ENCODE assay signal across 7 mouse cellular contexts in the genomic region with DNA sequence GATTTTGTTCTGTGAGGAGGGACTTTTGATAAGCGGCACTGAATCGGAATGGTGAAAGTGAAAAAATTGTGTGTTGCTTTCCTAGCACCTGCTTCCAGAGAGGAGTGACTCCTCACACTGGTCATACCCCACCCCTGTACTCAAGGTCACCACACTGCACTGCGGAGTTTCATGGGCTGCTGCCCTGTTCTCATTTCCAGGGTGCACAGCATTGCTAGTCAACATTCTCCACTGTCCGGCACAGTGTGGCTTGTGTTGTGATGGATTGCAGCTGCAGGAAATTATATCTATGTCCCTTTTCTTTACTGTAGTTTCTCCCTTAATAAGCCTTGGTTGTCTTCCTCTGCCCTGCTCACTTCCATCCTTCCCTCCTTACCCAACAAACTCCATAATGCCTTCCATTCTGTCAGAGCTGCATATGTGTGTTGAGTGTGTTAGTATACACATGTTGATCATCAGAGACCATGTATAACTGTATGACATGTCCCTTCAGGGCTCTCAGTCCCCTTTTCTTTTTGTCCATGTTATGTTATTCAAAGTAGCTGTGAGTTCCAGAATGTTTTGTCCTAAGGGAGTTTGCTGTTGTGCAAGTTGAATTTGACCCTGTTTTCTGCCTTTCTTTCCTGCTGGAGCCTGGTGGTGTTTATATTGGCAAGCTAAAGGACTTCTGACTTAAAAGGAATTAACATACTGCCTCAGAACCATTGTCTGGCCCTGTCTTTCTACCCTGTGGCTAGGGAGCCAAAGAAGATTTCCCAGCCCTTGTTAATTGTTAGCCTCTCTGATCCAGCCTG. TPM values are rescaled to one million over a fixed set of nuclear protein-coding genes. Genes with fewer than 3 reads are reported as not detected.
DNase-seq lines count a peak whose midpoint lies in the region; ATAC-seq and TF ChIP-seq lines count a peak whose summit lies in the region.

No protein-coding gene starts in this region.

- peak overlapping the region; percentile 68 for H3K27ac ChIP-seq in hindbrain, embryonic 13.5 days
- peak overlapping the region; percentile 83 for H3K27ac ChIP-seq in liver, postnatal 0 days (ENCODE audit: low read depth)

- no peaks in the 10 kb centered on the region for H3K9me3 ChIP-seq in hindbrain, embryonic 13.5 days
- H3K9me3 ChIP-seq in liver, postnatal 0 days (ENCODE audit: low read length): no peaks in the 10 kb centered on the region

- H3K36me3 ChIP-seq in hindbrain, embryonic 13.5 days: no peaks in the 10 kb centered on the region
- no peaks in the 10 kb centered on the region for H3K36me3 ChIP-seq in liver, postnatal 0 days (replicated peaks; ENCODE audit: insufficient read depth, low read length)

- no peak overlapping the region for H3K9ac ChIP-seq in hindbrain, embryonic 13.5 days
- H3K9ac ChIP-seq in liver, postnatal 0 days (replicated peaks): no peak overlapping the region

- H3K4me3 ChIP-seq in hindbrain, embryonic 13.5 days: no peak overlapping the region
- no peak overlapping the region for H3K4me3 ChIP-seq in liver, postnatal 0 days (ENCODE audit: low read depth, low read length)

- peak; percentile 82 for DNase-seq in Muller cell, postnatal 12 days (ENCODE audit: inconsistent ontology term)
- peak; percentile 84 for DNase-seq in adipocyte (ENCODE audit: low spot score)
- no peak for DNase-seq in liver, postnatal 0 days
- DNase-seq in thymus, postnatal 36 days: no peak
- no peak for DNase-seq in layer of hippocampus, adult 9-11 months
- no peak for DNase-seq in spleen, postnatal 10 days (ENCODE audit: low spot score in 2 of 2)

- H3K4me2 ChIP-seq in hindbrain, embryonic 13.5 days: no peak overlapping the region
- peak overlapping the region; percentile 6; the same call in 1 of the 2 replicates for H3K4me2 ChIP-seq in liver, postnatal 0 days (ENCODE audit: low read depth, low read length)

- peak; percentile 85 for TF ChIP-seq EP300 in liver, postnatal 0 days (IDR thresholded peaks at IDR 0.05; ENCODE audit: low read depth)

- H3K4me1 ChIP-seq in hindbrain, embryonic 13.5 days (replicated peaks): peaks cover 27% of the 10 kb centered on the region
- peaks cover 50% of the 10 kb centered on the region for H3K4me1 ChIP-seq in liver, postnatal 0 days (ENCODE audit: insufficient read depth)

- ATAC-seq in hindbrain, embryonic 13.5 days (ENCODE audit: low FRiP score): no peak
- peak; percentile 76 for ATAC-seq in liver, postnatal 0 days

- no peaks in the 10 kb centered on the region for H3K27me3 ChIP-seq in hindbrain, embryonic 13.5 days
- H3K27me3 ChIP-seq in liver, postnatal 0 days (ENCODE audit: insufficient read depth, low read length): no peaks in the 10 kb centered on the region

- TF ChIP-seq CTCF in liver, postnatal 0 days (IDR thresholded peaks at IDR 0.05; ENCODE audit: low read depth): no peak

- 80% methylated on average over 4 of the region's 4 CpGs for WGBS in hindbrain, embryonic 13.5 days
- 72% methylated on average over 4 of the region's 4 CpGs for WGBS in liver, postnatal 0 days (ENCODE audit: insufficient replicate concordance)

RNA-seq across cellular contexts. Expression of gene Susd6, which starts 53.5 kb away (rescaled TPM):
- 11.4 and 12.8 TPM in 2 replicates for polyA plus RNA-seq in hindbrain, embryonic 13.5 days (2015; fragmentation: Nextera tagmentation; extraction: Ambion mirVana)
- polyA plus RNA-seq in liver, postnatal 0 days (2015; fragmentation: Nextera tagmentation; extraction: Ambion mirVana): 8.6 and 10.8 TPM in 2 replicates

Comparison
In these comparisons a context has a peak if more than half of its experiments do, and no peak if none do; other contexts are left out.
1. DNase-seq: peak in Muller cell, postnatal 12 days (single experiment) and adipocyte (single experiment); none in liver, postnatal 0 days (single experiment), thymus, postnatal 36 days (0 of 2), layer of hippocampus, adult 9-11 months (single experiment) and spleen, postnatal 10 days (0 of 2).